Mouse (Mus musculus): ENCODE results near the gene Bahcc1.
A peak's percentile ranks its signal among the peaks of the same experiment; 100 is the strongest.

Gene Bahcc1

GRCm38 (mm10) chr11:120303119-120303518 lies 70.4 kb downstream of the Bahcc1 start:
- DNase-seq = no peak

- DNase-seq = peak; percentile 56
Observed at GRCm38 (mm10) chr11:120303559-120304349, 71.0 kb downstream of the Bahcc1 start.

- peak; percentile 64 for DNase-seq
Observed at GRCm38 (mm10) chr11:120304350-120304694, 71.6 kb downstream of the Bahcc1 start.

GRCm38 (mm10) chr11:120304886-120305534 lies 72.3 kb downstream of the Bahcc1 start:
- peak; percentile 93 for DNase-seq

DNA sequence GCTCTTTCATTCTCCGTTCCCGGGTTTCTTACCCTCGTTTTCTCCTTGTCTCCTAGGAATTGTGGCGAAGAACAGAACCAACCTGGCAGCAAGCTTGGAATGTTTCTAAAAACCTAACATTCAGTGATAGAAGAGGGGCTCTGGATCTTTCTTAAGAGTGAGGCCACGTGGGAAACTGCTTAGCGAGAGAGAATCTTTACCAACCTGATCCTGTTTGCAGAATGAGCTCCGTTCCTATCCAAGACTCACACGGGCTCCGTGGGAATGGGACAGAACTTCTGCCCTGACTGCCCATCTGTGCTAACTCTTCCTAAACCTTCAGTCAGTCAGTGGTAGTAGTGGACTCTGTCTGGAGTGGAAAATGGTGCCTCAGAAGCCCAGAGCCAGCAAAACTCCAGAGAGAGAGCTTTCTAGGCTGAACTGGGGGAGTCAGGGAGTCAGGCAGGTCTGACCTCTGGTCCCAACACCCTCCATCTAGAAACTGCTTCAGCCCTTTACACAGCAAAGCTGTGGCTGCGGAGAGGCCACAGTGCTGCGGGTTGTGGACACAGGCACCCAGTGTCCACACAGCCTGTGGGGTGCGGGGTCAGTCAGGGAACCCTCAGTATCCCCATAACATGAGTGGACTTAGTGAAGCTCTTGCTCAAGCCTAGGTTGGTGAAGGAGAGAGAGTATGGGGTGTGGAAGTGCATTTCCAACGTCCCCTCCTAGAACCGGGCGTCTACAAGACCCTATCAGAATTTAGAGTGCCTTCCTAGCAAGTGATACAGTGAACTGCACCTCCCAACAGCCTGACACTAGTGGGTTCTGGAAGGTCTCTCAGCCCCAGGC lies 73.0 kb downstream of the Bahcc1 start:
- no peak for DNase-seq

GRCm38 (mm10) chr11:120306366-120307131 lies 73.8 kb downstream of the Bahcc1 start:
- peak; percentile 52 for DNase-seq

GRCm38 (mm10) chr11:120307132-120307413 lies 74.3 kb downstream of the Bahcc1 start:
- peak; percentile 57 for DNase-seq

DNA sequence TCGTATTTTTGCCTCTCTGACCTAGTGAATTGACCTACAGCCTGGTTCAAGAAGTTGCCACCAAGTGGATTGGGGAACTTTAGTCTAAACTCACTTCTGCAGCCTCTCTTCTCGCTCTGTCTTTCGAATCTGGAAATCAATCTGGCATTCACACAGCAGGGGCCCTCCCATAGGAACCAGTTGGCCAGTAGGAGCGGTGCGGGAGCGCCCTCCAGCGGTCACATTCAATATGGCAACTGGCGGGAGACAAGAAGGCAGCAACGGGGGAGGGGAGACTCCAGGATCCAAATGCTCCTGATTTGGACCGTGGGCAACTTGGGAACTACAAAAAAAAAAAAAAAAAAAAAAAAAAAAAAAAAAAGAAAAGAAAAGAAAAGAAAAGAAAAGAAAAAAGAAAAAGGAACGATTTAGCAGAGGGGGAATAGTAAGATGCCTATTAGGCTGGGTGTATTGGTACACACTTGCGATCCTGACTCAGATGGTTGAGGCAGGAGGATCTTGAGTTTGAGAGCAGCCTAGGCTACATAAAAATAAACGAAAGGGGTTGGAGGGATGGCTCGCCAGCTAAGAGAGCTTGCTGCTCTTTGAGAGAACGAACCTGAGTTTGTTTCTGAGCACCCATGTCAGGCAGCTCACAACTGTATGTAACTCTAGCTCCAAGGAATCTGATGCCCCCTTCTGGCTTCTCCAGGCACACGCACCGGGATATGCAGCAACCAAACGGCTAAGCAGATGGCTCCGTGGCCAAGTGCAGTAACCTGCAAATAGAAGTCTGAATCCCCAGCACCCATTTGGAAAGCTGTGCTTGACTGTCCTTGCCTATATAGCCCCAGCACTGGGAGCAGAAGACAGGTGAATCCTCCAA lies 75.1 kb downstream of the Bahcc1 start:
- peak; percentile 91 for DNase-seq

DNA sequence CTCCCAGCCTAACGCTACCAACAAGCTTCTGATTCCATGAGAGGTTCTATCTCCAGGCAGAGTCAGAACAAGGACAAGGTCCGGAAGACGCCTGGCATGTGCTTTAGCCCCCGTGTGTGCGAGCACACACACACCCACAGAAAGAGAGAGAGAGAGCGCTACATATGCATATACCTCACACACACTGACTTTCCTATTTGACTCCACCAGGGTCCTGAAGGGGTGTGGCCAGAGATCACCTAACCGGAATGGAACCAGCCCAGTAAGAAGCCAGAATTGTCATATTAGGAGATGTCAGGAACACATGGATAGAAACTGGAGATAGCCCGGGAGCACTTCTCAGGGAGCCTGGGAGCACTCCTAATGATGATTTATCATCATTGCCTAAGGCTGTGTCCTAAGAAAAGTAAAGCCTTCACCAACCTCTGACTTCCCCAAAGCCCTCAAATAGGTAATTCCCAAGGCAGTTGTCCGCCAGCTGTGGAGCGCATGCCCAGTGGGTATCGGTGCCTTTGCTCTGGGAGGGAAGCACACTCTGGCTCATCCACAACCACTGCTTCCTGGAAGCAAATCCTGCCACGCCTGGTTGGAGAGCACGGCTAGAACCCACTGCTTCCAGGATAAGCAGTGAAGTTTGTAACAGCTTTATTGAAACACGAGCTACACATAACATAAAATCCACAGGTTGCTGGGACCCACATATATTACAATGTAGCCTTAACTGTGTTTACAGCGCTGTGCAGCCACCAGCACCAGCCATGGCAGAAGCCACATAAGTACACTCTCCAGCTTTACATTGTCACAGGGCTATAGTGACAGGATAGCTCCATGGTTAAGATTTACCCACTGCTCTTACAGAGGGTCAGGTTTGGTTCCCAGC lies 75.9 kb downstream of the Bahcc1 start:
- peak; percentile 41 for DNase-seq

DNA sequence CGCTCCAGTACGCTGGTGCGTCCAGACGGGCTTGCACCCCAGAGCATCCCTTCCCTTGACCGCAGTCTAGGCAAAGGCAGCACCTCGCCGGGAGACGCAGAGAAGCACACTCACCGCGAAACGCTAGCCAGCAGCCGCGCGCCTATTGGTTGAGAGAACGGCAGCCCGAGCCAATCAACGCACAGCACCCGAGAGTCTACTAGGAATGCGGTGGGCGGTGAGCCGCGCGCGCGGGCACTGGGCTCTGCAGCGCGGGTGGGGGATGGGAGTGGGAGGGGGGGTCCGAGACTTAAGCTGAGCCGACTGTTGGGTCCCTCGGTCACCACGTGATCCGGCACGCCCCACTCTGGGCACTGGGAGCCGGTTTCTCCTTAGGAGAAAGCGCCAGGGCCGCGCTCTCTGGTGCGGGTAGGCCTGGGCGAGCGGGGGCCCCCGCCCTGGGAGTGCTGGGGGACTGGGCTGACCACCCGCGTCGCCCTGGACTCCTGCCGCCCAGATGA lies 78.1 kb downstream of the Bahcc1 start:
- DNase-seq = peak; percentile 95

- peak; percentile 54 for DNase-seq
Observed at GRCm38 (mm10) chr11:120311561-120311960, 78.8 kb downstream of the Bahcc1 start.

- peak; percentile 27 for DNase-seq
Observed at GRCm38 (mm10) chr11:120312069-120312468, 79.3 kb downstream of the Bahcc1 start.

DNA sequence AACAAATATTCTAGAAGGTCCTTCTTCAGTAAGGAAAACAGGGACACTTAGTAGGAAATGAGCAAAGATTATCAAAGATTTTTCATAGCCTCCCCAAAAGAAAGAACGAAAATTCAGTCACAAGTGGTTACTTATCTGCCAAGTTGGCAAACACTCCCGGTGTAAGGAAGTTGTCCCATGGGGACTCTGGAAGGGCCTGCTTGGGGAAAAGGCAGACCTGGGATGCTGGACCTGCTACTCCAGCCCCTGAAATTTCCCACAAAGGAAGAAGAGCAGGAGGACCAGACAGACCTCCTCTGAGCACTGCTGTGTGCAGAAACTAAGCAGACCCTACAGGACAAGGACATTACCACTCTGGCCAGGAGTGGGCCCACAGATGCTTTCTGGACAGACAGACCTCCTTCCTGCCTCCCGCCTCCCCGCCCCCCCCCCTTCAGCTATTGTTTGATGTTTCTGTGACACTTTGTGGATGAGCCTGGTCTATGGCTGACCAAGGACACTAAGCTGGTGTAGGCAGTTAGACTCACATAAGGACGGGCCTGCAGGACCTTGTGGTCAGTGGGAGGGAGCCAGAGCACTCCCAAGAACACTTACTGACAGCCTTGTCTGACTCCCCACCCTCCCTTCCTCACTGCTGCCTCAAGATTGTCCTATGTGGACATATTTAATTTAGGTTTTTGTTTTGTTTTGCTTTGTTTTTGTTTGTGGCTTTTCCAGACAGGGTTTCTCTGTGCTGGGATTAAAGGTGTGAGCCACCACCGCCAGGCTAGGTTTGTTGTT lies 81.3 kb downstream of the Bahcc1 start:
- peak; percentile 41 for DNase-seq

GRCm38 (mm10) chr11:120314721-120315415 lies 82.1 kb downstream of the Bahcc1 start:
- DNase-seq = peak; percentile 53

DNA sequence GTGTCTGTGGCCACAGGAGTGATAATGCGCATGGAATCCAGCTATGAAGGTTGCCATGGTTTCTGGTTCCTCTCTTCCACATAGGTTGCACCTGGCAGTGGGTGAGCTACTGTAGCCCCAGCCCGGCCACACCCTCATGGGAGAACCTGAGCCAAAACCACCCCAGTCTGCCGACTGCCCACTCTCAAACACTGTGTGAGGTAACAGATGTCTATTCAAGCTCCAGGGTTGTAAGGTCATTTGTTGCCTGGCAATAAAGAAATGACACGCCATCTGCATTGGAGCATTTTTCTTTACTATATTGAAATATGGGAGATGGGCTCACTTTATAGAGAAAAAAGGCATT lies 82.6 kb downstream of the Bahcc1 start:
- peak; percentile 76 for DNase-seq

- DNase-seq = peak; percentile 97
Observed at GRCm38 (mm10) chr11:120315832-120316689, 83.3 kb downstream of the Bahcc1 start.

GRCm38 (mm10) chr11:120316690-120317254 lies 84.0 kb downstream of the Bahcc1 start:
- DNase-seq = peak; percentile 56

DNA sequence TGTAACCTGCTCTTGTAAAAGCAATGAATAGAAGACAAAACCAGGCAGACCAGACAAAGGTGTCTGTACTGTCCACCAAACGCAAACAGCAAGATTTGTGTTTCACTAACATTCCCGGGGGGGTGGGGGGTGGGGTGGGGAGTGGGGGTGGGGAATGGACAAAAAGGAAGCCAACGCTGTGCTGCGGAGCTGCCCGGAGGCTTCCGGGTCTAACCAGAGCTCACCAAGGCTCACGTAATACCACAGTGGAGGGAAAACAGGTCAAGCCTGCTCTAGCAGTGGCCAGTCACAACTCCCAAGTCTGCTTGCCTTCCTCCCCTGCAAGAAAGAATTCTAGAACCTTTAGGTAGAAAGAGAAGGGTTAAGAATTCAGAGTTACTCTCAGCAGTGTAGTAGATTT lies 84.7 kb downstream of the Bahcc1 start:
- peak; percentile 28 for DNase-seq
